Mouse (Mus musculus): ENCODE measurements around the gene Prn.

The Prn gene

GRCm38 (mm10) chr2:131909683-131910572, at the start of gene Prn, which contains the start of gene Prnp:
Gene Prn, plus strand, starts transcription at chr2:131909957.
Gene Prnp, plus strand, starts transcription at chr2:131909928.
- DNase-seq (ENCODE audit: low read depth, low spot score) = peak; percentile 95

GRCm38 (mm10) chr2:131862617-131863275, 47.0 kb upstream of the Prn start:
- DNase-seq (ENCODE audit: low read depth, low spot score) = no peak

GRCm38 (mm10) chr2:131863472-131863871, 46.3 kb upstream of the Prn start:
- no peak for DNase-seq (ENCODE audit: low read depth, low spot score)

- no peak for DNase-seq (ENCODE audit: low read depth, low spot score)
Observed at GRCm38 (mm10) chr2:131864262-131864796, 45.4 kb upstream of the Prn start.

- no peak for DNase-seq (ENCODE audit: low read depth, low spot score)
Observed at GRCm38 (mm10) chr2:131866676-131867075, 43.1 kb upstream of the Prn start.

- no peak for DNase-seq (ENCODE audit: low read depth, low spot score)
Observed at GRCm38 (mm10) chr2:131868983-131869382, 40.8 kb upstream of the Prn start.

- no peak for DNase-seq (ENCODE audit: low read depth, low spot score)
Observed at GRCm38 (mm10) chr2:131873376-131873775, 36.4 kb upstream of the Prn start.

- DNase-seq (ENCODE audit: low read depth, low spot score) = peak; percentile 52
Observed at GRCm38 (mm10) chr2:131876551-131877265, 33.0 kb upstream of the Prn start.

- DNase-seq (ENCODE audit: low read depth, low spot score) = peak; percentile 14
Observed at GRCm38 (mm10) chr2:131881766-131882165, 28.0 kb upstream of the Prn start.

- peak; percentile 56 for DNase-seq (ENCODE audit: low read depth, low spot score)
Observed at GRCm38 (mm10) chr2:131883136-131883535, 26.6 kb upstream of the Prn start.

- no peak for DNase-seq (ENCODE audit: low read depth, low spot score)
Observed at GRCm38 (mm10) chr2:131886503-131887160, 23.1 kb upstream of the Prn start.

GRCm38 (mm10) chr2:131888233-131888632, 21.5 kb upstream of the Prn start:
- DNase-seq (ENCODE audit: low read depth, low spot score) = no peak

GRCm38 (mm10) chr2:131892534-131892933, 17.2 kb upstream of the Prn start:
- no peak for DNase-seq (ENCODE audit: low read depth, low spot score)

- DNase-seq (ENCODE audit: low read depth, low spot score) = no peak
Observed at GRCm38 (mm10) chr2:131895106-131895505, 14.7 kb upstream of the Prn start.

- DNase-seq (ENCODE audit: low read depth, low spot score) = no peak
Observed at GRCm38 (mm10) chr2:131896011-131896410, 13.7 kb upstream of the Prn start.

- no peak for DNase-seq (ENCODE audit: low read depth, low spot score)
Observed at GRCm38 (mm10) chr2:131897336-131898109, 12.2 kb upstream of the Prn start.

- no peak for DNase-seq (ENCODE audit: low read depth, low spot score)
Observed at GRCm38 (mm10) chr2:131902423-131902822, 7.3 kb upstream of the Prn start.

GRCm38 (mm10) chr2:131902867-131903266, 6.9 kb upstream of the Prn start:
- DNase-seq (ENCODE audit: low read depth, low spot score) = peak; percentile 47

- DNase-seq (ENCODE audit: low read depth, low spot score) = no peak
Observed at GRCm38 (mm10) chr2:131905025-131905424, 4.7 kb upstream of the Prn start.

- no peak for DNase-seq (ENCODE audit: low read depth, low spot score)
Observed at GRCm38 (mm10) chr2:131905776-131906175, 4.0 kb upstream of the Prn start.

- no peak for DNase-seq (ENCODE audit: low read depth, low spot score)
Observed at GRCm38 (mm10) chr2:131906266-131906665, 3.5 kb upstream of the Prn start.

All from ZHBTc4 (cell line).